Comparison of ENCODE assay signal across 8 mouse cellular contexts in the genomic region with DNA sequence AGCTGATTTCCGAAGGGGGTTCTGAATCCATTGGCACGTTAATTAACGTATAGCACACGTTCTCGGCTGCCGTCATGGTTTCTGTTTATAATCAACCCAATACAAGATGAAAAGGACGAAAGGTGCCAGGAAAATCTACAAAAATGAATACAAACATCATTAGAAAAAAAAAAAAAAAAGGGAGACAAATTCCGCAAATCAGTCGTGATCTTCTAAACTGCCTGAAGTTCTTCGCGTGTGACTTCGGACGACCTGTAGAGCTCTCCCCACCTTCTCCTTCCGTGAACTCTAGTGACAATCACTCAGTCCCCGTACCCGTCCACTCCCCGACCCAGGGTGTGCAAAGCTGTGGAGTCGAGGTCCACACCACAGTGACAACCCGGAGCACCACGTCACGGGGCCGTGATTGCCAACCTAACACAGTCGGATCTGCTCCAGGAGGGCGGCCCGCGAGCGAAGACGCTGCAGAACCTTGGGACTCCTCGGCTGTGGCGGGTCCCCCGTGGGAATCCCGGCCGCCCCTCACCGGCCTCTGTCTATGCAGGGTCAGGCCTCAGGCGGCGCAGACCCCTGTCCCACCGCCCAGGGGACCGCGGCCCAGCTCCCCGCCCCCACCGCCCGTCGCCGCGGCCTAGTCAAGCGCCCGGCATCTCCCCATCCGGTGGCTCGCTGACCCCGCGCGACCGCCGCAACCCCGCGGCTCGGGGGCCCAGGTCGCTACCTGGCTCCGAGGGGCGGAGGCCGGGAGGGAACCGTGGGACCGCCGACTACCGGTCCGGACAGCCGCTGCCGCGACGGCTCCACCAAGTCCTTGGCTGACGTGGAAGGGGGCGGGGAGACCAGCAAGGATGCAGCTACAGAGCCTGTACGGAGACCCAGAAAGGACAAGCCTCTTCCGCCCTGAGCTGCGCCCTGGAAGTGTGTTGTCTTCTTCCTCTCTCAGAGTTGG. TPM values are rescaled to one million over a fixed set of nuclear protein-coding genes. Genes with fewer than 3 reads are reported as not detected.
A peak's percentile ranks its signal among the peaks of the same experiment; 100 is the strongest.
DNase-seq lines count a peak whose midpoint lies in the region; ATAC-seq lines count a peak whose summit lies in the region.

A gene (minus strand): TSS at position 827 of the 949 bp plus-strand sequence.

- ATAC-seq in erythroid progenitor cell, adult 5-6 weeks (replicated peaks; ENCODE audit: low FRiP score, poor library complexity, severe bottlenecking), result peak; percentile 99
- ATAC-seq in heart, embryonic 13.5 days (ENCODE audit: extremely low read depth, insufficient number of reproducible peaks, low FRiP score, low TSS enrichment), result peak; percentile 91
- ATAC-seq in liver, embryonic 13.5 days (ENCODE audit: low read depth), result peak; percentile 99
- ATAC-seq in stomach, embryonic 16.5 days (ENCODE audit: insufficient read depth, low FRiP score), result peak; percentile 99

- DNase-seq in CD4-positive helper T cell, adult 2 months (ENCODE audit: low read depth, low spot score), result peak; percentile 92
- peak; percentile 84 for DNase-seq in brain, embryonic 18.5 days (ENCODE audit: low read depth, low spot score)
- DNase-seq in kidney, postnatal 14 days, result peak; percentile 95
- peak; percentile 87 for DNase-seq in liver, embryonic 13.5 days
- DNase-seq in neural tube, embryonic 10.5 days (ENCODE audit: extremely low spot score, low spot score), result peak; percentile 90

- peak within 1 kb of the TSS; percentile 71 for H3K27ac ChIP-seq in heart, embryonic 13.5 days (replicated peaks)
- H3K27ac ChIP-seq in liver, embryonic 13.5 days, result peak within 1 kb of the TSS; percentile 83
- H3K27ac ChIP-seq in stomach, embryonic 16.5 days (ENCODE audit: low read length), result peak within 1 kb of the TSS; percentile 64

- peaks cover 9% of the 10 kb centered on the region for H3K4me1 ChIP-seq in heart, embryonic 13.5 days
- H3K4me1 ChIP-seq in liver, embryonic 13.5 days (replicated peaks), result peaks cover 10% of the 10 kb centered on the region
- peaks cover 6% of the 10 kb centered on the region for H3K4me1 ChIP-seq in stomach, embryonic 16.5 days (ENCODE audit: control insufficient read depth, insufficient read depth, low read length)

- 1% methylated on average over 75 of the region's 75 CpGs for WGBS in heart, embryonic 13.5 days
- WGBS in liver, embryonic 13.5 days (ENCODE audit: insufficient replicate concordance), result 2% methylated on average over 75 of the region's 75 CpGs
- 1% methylated on average over 75 of the region's 75 CpGs for WGBS in stomach, embryonic 16.5 days

- H3K27me3 ChIP-seq in heart, embryonic 13.5 days (replicated peaks), result no peaks in the 10 kb centered on the region
- H3K27me3 ChIP-seq in liver, embryonic 13.5 days, result no peaks in the 10 kb centered on the region
- no peaks in the 10 kb centered on the region for H3K27me3 ChIP-seq in stomach, embryonic 16.5 days (ENCODE audit: control insufficient read depth, insufficient read depth, low read length)

- peak within 1 kb of the TSS; percentile 73 for H3K4me2 ChIP-seq in heart, embryonic 13.5 days
- H3K4me2 ChIP-seq in liver, embryonic 13.5 days, result peak within 1 kb of the TSS; percentile 80
- H3K4me2 ChIP-seq in stomach, embryonic 16.5 days (ENCODE audit: low read depth, low read length), result peak within 1 kb of the TSS; percentile 63

- H3K9me3 ChIP-seq in heart, embryonic 13.5 days, result no peaks in the 10 kb centered on the region
- no peaks in the 10 kb centered on the region for H3K9me3 ChIP-seq in liver, embryonic 13.5 days (replicated peaks)
- H3K9me3 ChIP-seq in stomach, embryonic 16.5 days (replicated peaks; ENCODE audit: control insufficient read depth, low read length), result no peaks in the 10 kb centered on the region

- H3K4me3 ChIP-seq in heart, embryonic 13.5 days, result peak within 1 kb of the TSS; percentile 98
- peak within 1 kb of the TSS; percentile 96 for H3K4me3 ChIP-seq in liver, embryonic 13.5 days (replicated peaks)
- peak within 1 kb of the TSS; percentile 89 for H3K4me3 ChIP-seq in stomach, embryonic 16.5 days (replicated peaks; ENCODE audit: low read length)

- peak within 1 kb of the TSS; percentile 98 for H3K9ac ChIP-seq in heart, embryonic 13.5 days
- peak within 1 kb of the TSS; percentile 95 for H3K9ac ChIP-seq in liver, embryonic 13.5 days
- H3K9ac ChIP-seq in stomach, embryonic 16.5 days (ENCODE audit: low read length), result peak within 1 kb of the TSS; percentile 97

- peaks cover 37% of the 10 kb centered on the region for H3K36me3 ChIP-seq in heart, embryonic 13.5 days
- H3K36me3 ChIP-seq in liver, embryonic 13.5 days, result peaks cover 22% of the 10 kb centered on the region
- peaks cover 15% of the 10 kb centered on the region for H3K36me3 ChIP-seq in stomach, embryonic 16.5 days (ENCODE audit: control insufficient read depth, insufficient read depth, low read length)

RNA-seq across cellular contexts. Expression of the gene that starts here (rescaled TPM):
- 25.9 and 44.9 TPM in 2 replicates for total RNA-seq in erythroid progenitor cell, adult 5-6 weeks (2015; ENCODE audit: low replicate concordance)
- 6.4 and 34.9 TPM in 2 replicates for total RNA-seq in erythroid progenitor cell, adult 5-6 weeks (2017; ENCODE audit: low replicate concordance)
- 79.0 and 80.6 TPM in 2 replicates for polyA plus RNA-seq in heart, embryonic 13.5 days (2015; fragmentation: Nextera tagmentation; extraction: Ambion mirVana)
- 51.9 and 62.8 TPM in 2 replicates for polyA plus RNA-seq in liver, embryonic 13.5 days (2015; fragmentation: Nextera tagmentation; extraction: Ambion mirVana)
- 130 and 131 TPM in 2 replicates for polyA plus RNA-seq in stomach, embryonic 16.5 days (2015; fragmentation: Nextera tagmentation; extraction: Ambion mirVana)

Comparison
In these comparisons a context has a peak if more than half of its experiments do, and no peak if none do; other contexts are left out.
1. Peak in every context shown above with its lines: DNase-seq, ATAC-seq, H3K4me3 ChIP-seq and H3K27ac ChIP-seq.